Mouse (Mus musculus): ENCODE measurements around the gene Fam187a.

- TF ChIP-seq USF1 (IDR thresholded peaks at IDR 0.05; ENCODE audit: low read depth, low read length) (no peak), CTCF (IDR thresholded peaks at IDR 0.05 in 2 of 3, conservative IDR thresholded peaks at IDR 0.05 in 1 of 3; ENCODE audit: control insufficient read depth in 1 of 3, insufficient read depth in 1 of 3, low read depth in 2 of 3, low read length in 3 of 3, poor library complexity in 1 of 3, severe bottlenecking in 1 of 3) (peak; percentile 19 to 70 (median 50); a peak in 4 of 6 replicates), POLR2AphosphoS2 (IDR thresholded peaks at IDR 0.05; ENCODE audit: low read length) (no peak), JUND (IDR thresholded peaks at IDR 0.05; ENCODE audit: low read depth, low read length) (no peak), ZKSCAN1 (IDR thresholded peaks at IDR 0.05; ENCODE audit: low read depth, low read length) (no peak), EP300 (IDR thresholded peaks at IDR 0.05; ENCODE audit: low read depth in 1 of 2, low read length in 2 of 2) (no peak), POLR2A (IDR thresholded peaks at IDR 0.05; ENCODE audit: control insufficient read depth in 1 of 2, insufficient read depth in 1 of 2, low read depth in 1 of 2, low read length in 2 of 2, poor library complexity in 1 of 2) (no peak), MAFK (IDR thresholded peaks at IDR 0.05; ENCODE audit: borderline replicate concordance, low read depth, low read length) (no peak), CHD1 (IDR thresholded peaks at IDR 0.05; ENCODE audit: low read depth, low read length) (no peak), TBP (IDR thresholded peaks at IDR 0.05; ENCODE audit: low read depth, low read length) (no peak), MYC (IDR thresholded peaks at IDR 0.05; ENCODE audit: low read depth, low read length) (no peak)
Measured at GRCm38 (mm10) chr11:102893015-102893651, 8.2 kb downstream of the Fam187a start.

Data from MEL (cell line).